Mouse (Mus musculus): ENCODE data around the gene Fmnl2.

Fmnl2 gene

DNA sequence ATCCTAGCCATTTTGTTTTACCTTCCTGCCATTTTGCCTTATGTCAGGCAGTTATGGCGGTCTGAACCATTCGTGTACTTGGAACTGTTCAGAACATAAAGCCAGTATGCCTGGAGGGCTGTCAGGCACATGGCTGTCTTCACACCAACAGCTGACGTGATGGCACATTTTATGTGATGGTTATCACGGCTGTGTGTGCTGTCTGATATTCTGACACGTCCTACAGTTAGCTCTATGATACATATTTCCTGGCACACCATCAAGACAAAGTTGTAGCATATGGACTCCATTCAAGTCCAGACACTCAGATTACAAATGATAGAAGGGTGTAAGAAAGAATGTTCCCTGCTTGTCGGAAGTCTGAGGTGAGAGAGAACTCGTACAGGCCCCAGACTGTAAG, 248.4 kb downstream of the Fmnl2 start:
- no peak for DNase-seq (ENCODE audit: low spot score)

DNA sequence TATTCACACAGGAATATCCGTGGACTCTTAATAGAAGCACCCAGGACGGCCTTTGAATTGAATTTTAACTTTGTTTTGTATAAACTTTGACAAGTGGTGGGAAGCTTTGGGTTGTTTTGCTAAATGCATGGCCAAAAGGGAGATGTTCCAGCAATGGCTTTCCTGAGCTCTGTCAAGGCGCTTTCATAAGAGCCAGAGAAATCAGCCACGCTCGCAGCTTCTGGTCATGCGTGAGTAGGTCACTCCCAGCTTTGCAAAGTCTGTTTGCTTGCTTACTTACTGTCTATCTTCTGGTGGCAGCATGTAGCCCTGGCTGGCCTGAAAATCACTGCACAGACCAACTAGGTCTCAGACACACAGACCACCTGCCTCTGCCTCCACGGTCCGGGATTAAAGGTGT, 248.8 kb downstream of the Fmnl2 start:
- DNase-seq (ENCODE audit: low spot score), result no peak

DNA sequence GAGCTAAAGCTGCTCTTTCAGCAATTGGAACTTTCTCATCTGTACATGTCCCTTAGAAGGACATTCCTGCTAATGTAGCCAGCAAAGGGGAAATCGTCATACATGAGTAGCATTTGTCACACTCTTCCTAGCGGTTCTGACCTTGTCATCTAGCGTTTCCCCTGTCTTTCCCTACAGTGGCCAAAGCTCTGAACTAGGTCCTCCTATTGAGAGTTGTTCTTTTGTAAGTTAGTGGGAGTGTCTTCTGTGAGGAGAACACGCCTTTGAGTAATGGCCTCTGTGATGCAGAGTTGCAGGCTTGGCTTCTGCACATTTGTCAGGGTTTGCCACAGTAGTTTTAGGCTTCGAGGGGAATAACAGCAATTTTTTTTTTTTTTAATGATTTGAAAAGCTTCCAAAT, 250.9 kb downstream of the Fmnl2 start:
- no peak for DNase-seq (ENCODE audit: low spot score)

DNA sequence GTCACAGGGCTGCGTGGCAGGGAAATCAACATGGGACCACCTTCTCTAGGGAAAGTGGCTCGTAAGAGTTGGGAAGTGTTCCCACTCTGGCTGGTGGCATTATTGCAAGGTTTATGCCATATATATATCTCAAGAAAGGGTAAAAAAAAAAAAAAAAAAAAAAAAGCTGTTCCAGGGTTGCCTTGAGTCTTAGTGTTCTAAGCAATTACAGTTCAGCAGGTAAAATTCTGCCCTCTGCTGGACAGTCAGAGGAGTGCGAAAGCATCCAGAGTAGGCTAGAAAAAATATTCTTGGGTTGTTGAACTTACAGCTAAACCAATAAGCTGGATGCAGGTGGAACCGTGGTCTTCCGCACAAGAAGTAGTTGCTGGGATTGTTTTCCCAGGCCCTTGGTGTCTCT, 264.1 kb downstream of the Fmnl2 start:
- DNase-seq (ENCODE audit: low spot score), result peak; percentile 46

DNA sequence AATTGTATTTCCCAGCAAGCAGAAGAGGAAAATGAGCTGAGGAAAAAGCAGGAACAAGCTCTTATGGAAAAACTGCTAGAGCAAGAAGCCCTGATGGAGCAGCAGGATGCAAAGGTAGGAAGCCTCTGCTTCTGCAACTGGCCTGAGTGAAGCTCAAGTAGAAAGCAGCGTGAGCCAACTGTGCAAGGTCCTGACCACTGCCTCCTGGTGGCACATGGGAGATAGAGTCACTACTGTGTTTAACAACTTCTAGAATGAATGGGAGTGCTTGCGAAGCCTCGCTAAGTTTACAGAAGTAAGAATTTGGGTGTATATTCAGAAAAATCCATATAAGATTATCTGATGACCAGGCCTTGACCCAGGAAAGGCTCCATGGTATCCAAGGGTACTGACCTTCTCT, 268.3 kb downstream of the Fmnl2 start:
- no peak for DNase-seq (ENCODE audit: low spot score)

DNA sequence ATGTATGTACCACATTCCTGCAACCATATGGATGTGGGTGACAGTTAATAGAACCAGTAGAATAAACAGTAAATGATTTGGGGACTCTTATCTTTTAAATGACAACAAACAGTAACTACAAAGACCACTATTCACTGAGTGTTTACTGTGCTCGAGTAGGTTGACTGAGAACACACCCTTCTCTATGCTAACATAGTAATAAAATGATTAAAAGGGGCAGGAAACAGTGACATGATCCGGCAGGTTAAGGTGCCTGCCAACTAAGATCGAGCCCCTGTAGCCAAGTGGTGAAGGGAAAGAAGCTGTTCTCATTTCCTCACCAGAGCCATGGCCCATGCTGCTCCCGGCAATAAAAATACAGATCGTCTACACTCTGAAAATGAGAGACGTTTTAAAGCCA, 271.4 kb downstream of the Fmnl2 start:
- DNase-seq (ENCODE audit: low spot score), result no peak

DNA sequence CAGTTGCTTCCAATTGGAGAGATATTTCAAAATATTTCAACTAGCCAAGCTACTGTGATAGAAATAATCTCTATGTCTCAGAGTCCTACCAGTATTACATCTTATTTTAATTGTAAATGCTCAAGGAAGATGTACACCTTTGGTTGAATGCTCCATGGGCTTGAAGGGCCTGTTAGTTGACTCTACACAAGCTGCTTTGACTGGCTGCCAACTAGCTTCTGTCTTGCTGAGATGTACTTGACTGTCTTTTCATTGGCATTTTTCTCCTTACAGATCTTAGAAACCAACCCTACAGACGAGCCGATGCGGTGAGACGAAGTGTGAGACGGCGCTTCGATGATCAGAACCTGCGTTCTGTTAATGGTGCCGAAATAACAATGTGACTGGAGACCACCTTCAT, 273.9 kb downstream of the Fmnl2 start:
- no peak for DNase-seq (ENCODE audit: low spot score)

DNA sequence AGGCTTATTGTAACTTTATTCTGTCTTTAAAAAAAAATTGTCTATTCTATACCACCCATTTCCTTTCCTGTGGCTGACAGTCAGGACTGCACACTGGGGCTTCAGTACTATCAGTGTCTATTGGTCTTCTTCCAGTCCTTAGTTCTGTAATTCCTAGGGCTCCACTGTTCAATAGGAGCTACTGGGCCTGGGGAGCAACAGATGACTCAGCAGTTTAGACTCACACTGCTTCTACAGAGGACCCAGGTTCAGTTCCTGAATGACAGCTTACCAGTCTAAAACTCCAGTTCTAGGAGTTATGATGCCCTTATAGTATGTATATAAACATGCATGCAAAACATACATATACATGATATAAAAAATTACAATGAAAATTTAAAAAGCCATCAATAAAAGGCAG, 289.2 kb downstream of the Fmnl2 start:
- DNase-seq (ENCODE audit: low spot score), result no peak

DNA sequence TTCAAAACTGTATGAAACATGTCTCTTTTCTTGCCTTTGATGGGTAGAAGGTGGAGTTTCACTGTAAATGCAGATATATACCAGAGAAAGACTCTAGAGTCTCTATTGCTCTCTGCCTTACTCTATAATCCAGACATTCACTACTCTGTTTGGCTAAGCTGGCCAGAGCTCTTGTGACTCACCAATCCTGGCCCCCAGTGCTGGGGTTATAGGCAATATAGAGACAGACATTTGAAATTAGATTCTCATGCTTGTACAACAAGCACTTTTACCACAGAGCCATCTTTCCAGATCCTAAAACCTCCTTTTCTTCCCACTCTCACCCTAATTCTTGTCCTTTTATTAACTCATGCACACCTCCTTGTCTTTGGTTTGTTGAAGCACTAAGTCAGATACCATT, 316.3 kb downstream of the Fmnl2 start:
- no peak for DNase-seq (ENCODE audit: low spot score)

DNA sequence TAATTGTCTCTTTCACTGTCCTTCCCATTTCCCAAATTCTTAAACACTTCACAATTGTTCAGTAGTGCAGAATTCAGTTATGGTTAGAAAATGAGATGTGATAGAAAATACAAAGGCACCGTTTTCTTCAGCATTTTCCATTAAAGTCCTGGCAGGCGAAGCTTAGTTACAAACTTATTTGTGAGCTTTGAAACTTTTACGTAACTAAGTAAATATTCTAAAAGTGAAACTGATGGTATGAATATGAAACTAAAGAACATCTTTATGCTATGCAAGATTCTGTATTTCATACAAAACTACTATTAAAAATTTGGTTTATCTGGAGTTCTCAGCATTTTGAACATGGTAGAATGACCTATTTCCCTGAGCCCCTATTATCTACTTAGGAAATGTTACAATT, 321.3 kb downstream of the Fmnl2 start:
- no peak for DNase-seq (ENCODE audit: low spot score)

DNA sequence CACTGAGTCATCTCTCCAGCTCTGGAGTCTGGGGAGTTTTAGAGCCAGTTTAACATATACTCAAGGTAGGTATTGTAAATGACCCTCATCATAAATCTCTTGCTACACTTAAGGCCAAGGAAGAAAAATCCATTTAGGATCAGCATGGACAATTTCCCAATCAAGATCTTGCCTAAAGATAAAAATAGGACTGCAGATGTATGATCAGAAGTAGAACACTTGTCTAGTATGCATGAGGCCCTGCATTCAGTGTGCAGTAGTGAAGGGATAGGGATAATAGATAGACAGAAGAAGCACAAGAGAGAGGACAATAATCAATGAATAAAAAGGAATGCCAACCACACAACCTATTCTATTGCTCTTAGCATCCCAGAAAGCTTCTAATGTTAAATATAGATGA, 322.2 kb downstream of the Fmnl2 start:
- no peak for DNase-seq (ENCODE audit: low spot score)
